Mouse (Mus musculus) limb, embryonic 14.5 days (tissue): ENCODE measurements around the gene Atp1b1. TPM values are rescaled to one million over a fixed set of nuclear protein-coding genes. Genes with fewer than 3 reads are reported as not detected.

Experiments
- ATAC-seq: fragments of 200-750 bp; cut with Nextera tagmentation; 2 replicates; pipeline ENCODE4 v1.8.0; 2017; ENCODE audit warnings: low read depth, moderate number of reproducible peaks, moderate TSS enrichment; ENCODE audit not compliant: low FRiP score
- DNase-seq: peaks from one replicate; pipeline ENCODE4 v3.0.0-alpha.2; 2015; ENCODE audit warnings: low spot score
- H3K27ac ChIP-seq: fragments of 300-500 bp; sonication (generic); replicated peaks from 2 replicates; pipeline ENCODE4 v1.5.1; 2014; ENCODE audit warnings: low read depth, mild to moderate bottlenecking, low read length, moderate library complexity, mixed read lengths
- H3K27me3 ChIP-seq: fragments of 300-500 bp; sonication (generic); 2 replicates; pipeline ENCODE4 v1.6.1; 2014; ENCODE audit warnings: low read length, mixed read lengths; ENCODE audit not compliant: control insufficient read depth, insufficient read depth
- H3K36me3 ChIP-seq: fragments of 300-500 bp; sonication (generic); 2 replicates; pipeline ENCODE4 v1.6.1; 2014; ENCODE audit warnings: mild to moderate bottlenecking, low read length, moderate library complexity, mixed read lengths; ENCODE audit not compliant: control insufficient read depth, insufficient read depth
- H3K4me1 ChIP-seq: fragments of 300-500 bp; sonication (generic); 2 replicates; pipeline ENCODE4 v1.6.1; 2014; ENCODE audit warnings: antibody characterized with exemption, low read length, mixed read lengths; ENCODE audit not compliant: control insufficient read depth, insufficient read depth
- H3K4me2 ChIP-seq: fragments of 300-500 bp; sonication (generic); replicated peaks from 2 replicates; pipeline ENCODE4 v1.6.1; 2014; ENCODE audit warnings: low read depth, mild to moderate bottlenecking, low read length, moderate library complexity; ENCODE audit not compliant: severe bottlenecking
- H3K4me3 ChIP-seq: fragments of 300-500 bp; sonication (generic); replicated peaks from 2 replicates; pipeline ENCODE4 v1.5.1; 2014; ENCODE audit warnings: low read length
- H3K9ac ChIP-seq: fragments of 300-500 bp; sonication (generic); 2 replicates; pipeline ENCODE4 v1.6.1; 2014; ENCODE audit warnings: mild to moderate bottlenecking, low read depth, low read length, moderate library complexity; ENCODE audit not compliant: severe bottlenecking
- H3K9me3 ChIP-seq: fragments of 300-500 bp; sonication (generic); 2 replicates; pipeline ENCODE4 v1.6.1; 2016; ENCODE audit warnings: low read length; ENCODE audit not compliant: control insufficient read depth
- POLR2A ChIP-seq: fragments of 200-500 bp; IDR thresholded peaks from 2 replicates; pipeline ENCODE4 v1.8.0; 2012; ENCODE audit warnings: inconsistent platforms, mild to moderate bottlenecking, moderate library complexity, borderline replicate concordance; ENCODE audit not compliant: insufficient read depth, insufficient read length; ENCODE audit errors: extremely low read depth
- WGBS: fragments of 180-500 bp; shearing (Covaris S2); extraction: QIAGEN DNeasy Blood & Tissue Kit; methylation state at CpG from one replicate; pipeline ENCODE4 v1.1.7; 2014; 5-methylcytosine and 5-hydroxymethylcytosine counted together
- polyA plus RNA-seq, 2 experiments: library from polyadenylated mRNA; depleted of rRNA in 1 of 2; stranded (reverse) in 1 of 2; unstranded in 1 of 2; fragments of >200 nt; fragmentation: Nextera tagmentation in 1 of 2; extraction: Ambion mirVana in 1 of 2; gene quantifications; 2 replicates each; pipeline versions ENCODE4 v1.2.1 to v1.2.3; 2012 to 2014

The Atp1b1 gene
- polyA plus RNA-seq, 2 experiments = 11.3 to 12.7 TPM

DNA sequence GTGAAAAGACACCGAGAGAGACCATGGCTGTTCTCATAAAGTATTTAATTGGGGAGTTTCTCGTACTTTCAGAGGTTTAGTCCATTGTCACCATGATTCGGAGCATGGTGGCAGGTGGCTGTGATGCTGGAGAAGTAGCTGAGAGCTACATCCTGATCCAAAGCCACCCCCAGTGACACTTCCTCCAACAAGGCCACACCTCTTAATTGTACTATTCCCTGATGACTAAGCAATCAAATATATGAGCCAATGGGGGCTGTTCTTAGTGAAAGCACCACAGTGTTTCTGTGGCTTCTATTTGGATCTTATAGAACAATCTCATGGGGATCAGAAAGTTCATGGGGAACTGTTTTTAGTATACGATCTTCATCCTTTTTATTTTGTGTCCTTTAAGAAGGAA lies 68.4 kb downstream of the Atp1b1 start:
- no peaks in the 10 kb centered on the region; the same call in 1 of the 2 replicates for H3K36me3 ChIP-seq
- no peaks in the 10 kb centered on the region for H3K4me1 ChIP-seq
- ATAC-seq = no peak
- no peak overlapping the region for H3K4me2 ChIP-seq
- no peak overlapping the region for H3K9ac ChIP-seq
- no peak overlapping the region for H3K4me3 ChIP-seq
- H3K27me3 ChIP-seq = no peaks in the 10 kb centered on the region
- no peak for DNase-seq
- no peak for TF ChIP-seq POLR2A
- H3K27ac ChIP-seq = no peak overlapping the region
- no peaks in the 10 kb centered on the region for H3K9me3 ChIP-seq
- 79% methylated on average over 4 of the region's 4 CpGs for WGBS

Other genes with a start within 250 kb of the Atp1b1 start
- gene Slc19a2, start 209.3 kb downstream of the Atp1b1 start, polyA plus RNA-seq (2012; rRNA removed) = 9.7 and 12.2 TPM in 2 replicates
- gene Slc19a2, start 209.3 kb downstream of the Atp1b1 start, polyA plus RNA-seq (2014; fragmentation: Nextera tagmentation; extraction: Ambion mirVana) = 9.1 and 10.0 TPM in 2 replicates
- 2.0 and 4.1 TPM in 2 replicates for gene Ccdc181, start 182.8 kb downstream of the Atp1b1 start, polyA plus RNA-seq (2012; rRNA removed)
- gene Ccdc181, start 182.8 kb downstream of the Atp1b1 start, polyA plus RNA-seq (2014; fragmentation: Nextera tagmentation; extraction: Ambion mirVana) = 5.9 and 7.3 TPM in 2 replicates
- 18.0 and 22.1 TPM in 2 replicates for gene Nme7, start 154.2 kb downstream of the Atp1b1 start, polyA plus RNA-seq (2012; rRNA removed)
- gene Nme7, start 154.2 kb downstream of the Atp1b1 start, polyA plus RNA-seq (2014; fragmentation: Nextera tagmentation; extraction: Ambion mirVana) = 31.2 and 34.4 TPM in 2 replicates
- gene Blzf1, start 150.9 kb downstream of the Atp1b1 start, polyA plus RNA-seq (2012; rRNA removed) = 14.1 and 18.1 TPM in 2 replicates
- 30.0 and 31.6 TPM in 2 replicates for gene Blzf1, start 150.9 kb downstream of the Atp1b1 start, polyA plus RNA-seq (2014; fragmentation: Nextera tagmentation; extraction: Ambion mirVana)